Mouse (Mus musculus) heart, adult 18-20 months (tissue): Measurements from ENCODE around the gene Rit1. TPM values are rescaled to one million over a fixed set of nuclear protein-coding genes. Genes with fewer than 3 reads are reported as not detected.
A peak's percentile ranks its signal among the peaks of the same experiment; 100 is the strongest.
"Not testable (repeated sequence)": the region's sequence is repeated elsewhere in the genome, so short reads cannot be mapped to it uniquely, and the experiment has no call there.

Source experiments
- DNase-seq, 2 experiments: peaks; one replicate each; pipeline ENCODE4 v3.0.0; 2021 to 2022; ENCODE audit warnings: mixed read lengths in 1 of 2
- total RNA-seq, 2 experiments: library from RNA; stranded (reverse); gene quantifications; 2 replicates each; pipeline ENCODE4 v1.2.3; 2021

Rit1 gene
- total RNA-seq, 2 experiments from 2014 or later: 70.5 to 95.6 TPM

DNA sequence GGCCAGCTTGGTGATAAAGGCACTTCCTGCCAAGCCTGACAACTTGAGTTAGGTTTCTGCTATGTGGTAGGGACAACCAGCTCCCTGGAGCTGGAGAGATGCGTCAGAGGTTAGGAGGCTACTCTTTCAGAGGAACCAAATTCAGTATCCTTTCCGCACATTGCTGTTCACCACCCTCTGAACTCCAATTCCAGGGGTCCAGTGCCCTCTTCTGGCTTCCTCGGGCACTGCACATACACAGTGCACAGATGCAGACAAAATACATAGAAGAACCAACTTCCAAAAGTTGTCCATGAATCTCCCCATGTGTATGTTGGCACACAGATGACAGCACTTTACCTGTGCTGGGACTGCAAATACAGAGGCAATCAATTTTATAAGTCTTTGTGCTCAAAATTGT is 22.0 kb downstream of the Rit1 start:
- DNase-seq: peak; percentile 61 to 88

DNA sequence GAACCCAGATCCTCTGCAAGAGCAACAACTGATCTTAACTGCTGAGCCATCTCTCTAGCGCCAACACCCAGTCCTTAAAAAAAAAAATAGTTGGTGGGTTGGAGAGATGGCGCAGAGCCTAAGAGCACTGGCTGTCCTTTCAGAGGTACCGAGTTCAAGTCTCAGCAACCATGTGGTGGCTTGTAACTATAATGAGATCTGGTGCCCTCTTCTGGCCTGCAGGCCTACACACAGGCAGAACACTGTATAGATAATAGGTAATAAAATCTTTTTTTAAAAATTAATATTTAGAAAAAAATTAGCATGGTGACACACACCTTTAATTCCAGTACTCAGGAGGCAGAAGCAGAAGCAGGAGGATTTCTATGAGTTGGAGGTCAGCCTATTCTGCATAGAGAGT is 23.5 kb downstream of the Rit1 start:
- no peak for DNase-seq

DNA sequence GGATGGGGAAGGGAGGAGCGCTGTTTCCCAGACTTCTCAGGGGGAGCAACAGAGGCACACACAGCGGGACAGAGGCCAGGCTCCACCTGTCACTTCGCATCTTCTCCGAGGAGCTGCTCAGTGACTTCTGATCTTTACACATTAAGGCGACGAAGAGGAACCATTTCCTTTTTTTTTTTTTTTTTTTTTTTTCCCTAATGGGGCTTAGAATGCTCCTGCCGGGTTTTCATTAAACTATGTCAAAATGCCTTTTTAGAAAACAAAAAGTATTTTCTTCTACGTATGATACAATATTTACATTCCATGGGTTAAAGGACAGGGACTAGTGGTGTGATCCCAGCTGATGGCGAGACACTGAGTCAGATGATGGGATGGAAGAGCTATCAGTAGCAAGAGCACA is 28.9 kb downstream of the Rit1 start:
- DNase-seq: no peak

DNA sequence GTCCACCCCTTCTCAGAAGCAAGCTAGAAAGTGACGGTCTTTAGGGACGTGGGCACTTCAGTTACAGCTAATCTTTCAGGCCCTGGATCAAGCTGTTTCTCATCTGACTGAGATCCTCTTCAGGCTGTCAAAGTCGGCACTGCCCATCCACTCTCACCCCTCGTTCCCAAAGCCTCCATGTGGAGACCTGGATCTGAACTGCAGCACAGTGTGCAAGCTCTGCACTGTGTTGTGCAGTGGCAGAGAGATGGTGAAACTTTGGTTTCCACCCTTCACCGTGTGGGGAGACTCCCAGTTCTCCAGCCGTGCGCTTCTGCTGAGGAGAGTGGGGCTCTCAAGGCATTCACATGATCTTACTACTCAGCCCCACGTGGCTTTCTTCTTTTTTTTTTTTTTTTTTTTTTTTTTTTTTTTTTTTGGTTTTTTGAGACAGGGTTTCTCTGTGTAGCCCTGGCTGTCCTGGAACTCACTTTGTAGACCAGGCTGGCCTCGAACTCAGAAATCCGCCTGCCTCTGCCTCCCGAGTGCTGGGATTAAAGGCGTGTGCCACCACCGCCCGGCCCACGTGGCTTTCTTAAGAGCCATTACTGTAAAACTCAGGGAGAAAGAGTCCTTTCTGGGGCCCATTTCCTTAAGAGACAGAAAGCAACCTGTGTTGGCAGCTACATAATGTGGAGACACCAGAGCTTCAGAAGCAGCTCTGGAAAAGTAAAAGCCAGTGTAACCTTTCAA is 29.7 kb downstream of the Rit1 start:
- DNase-seq: peak in 1 of 2 experiments; percentile 20

DNA sequence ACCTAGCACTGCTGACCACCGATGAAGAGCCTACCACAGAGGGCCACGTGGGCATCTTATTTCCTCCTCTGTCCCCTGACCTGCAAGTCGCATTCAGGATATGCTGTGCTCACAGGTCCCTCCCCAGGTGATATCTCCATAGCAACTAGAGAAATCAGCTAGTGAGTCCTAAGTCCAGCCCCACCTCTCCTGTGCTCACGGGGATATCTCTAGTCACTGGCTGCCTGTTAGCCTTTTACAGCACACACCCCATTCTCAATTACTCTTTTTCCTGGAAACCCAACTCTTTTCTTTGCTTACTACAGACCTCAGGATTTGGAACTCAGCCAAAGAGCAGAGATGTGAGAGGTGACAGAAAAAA is 30.2 kb downstream of the Rit1 start:
- DNase-seq: no peak

DNA sequence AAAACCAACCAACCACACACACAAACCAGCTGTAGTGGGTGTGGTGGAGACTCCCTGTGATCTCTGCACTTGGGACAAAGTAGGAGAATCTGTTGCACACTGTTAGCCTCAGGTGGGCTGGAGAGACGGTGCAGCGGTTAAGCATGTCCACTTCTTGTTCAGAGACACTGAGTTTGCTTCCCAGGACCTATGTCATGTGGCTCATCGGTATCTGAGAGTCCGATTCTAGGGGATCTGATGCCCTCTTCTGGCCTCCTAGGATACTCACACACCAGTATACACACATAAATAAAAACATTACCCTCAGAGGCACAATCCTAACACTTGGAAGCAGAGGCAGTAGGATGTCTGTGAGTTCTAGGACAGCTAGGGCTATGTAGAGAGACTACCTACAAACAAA is 37.6 kb downstream of the Rit1 start:
- DNase-seq: no peak

DNA sequence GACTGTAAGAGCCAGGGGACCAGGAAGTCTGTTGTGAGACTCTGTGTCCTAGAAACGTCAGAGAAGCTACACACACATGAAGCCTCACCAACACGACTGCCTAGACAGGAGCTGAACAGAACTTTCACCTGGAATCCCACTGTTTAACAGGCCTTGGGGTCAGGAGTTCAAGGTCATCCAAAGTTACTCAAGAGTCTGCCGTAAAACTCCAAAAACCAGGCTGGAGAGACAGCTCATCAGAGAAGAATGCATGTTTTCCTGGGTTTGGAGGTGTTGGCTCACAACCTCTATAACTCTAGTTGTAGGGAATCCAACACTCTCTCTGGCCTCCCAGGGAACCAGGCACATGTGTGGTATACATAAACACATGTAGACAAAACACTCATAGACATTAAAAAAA is 38.9 kb downstream of the Rit1 start:
- DNase-seq: no peak

DNA sequence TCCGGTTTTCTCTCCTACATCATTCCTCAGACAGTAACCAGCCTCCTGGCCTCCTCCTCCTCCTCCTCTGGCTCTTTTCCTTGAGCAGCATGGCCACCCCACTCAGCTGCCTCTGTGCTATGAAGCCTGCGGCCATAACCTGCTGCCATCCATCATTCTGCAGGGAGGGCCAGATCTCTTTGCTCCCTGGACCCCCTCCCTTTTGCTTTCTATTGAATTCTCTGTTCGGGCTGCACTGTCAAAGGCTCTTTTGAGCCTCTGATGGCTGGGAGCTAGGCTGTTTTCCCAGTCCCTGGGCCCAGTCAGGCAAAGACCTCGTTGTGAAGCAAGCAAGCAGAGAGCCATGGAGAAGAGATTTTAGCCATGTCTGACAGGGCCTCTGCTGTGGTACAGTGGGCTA is 39.6 kb downstream of the Rit1 start:
- DNase-seq: no peak

DNA sequence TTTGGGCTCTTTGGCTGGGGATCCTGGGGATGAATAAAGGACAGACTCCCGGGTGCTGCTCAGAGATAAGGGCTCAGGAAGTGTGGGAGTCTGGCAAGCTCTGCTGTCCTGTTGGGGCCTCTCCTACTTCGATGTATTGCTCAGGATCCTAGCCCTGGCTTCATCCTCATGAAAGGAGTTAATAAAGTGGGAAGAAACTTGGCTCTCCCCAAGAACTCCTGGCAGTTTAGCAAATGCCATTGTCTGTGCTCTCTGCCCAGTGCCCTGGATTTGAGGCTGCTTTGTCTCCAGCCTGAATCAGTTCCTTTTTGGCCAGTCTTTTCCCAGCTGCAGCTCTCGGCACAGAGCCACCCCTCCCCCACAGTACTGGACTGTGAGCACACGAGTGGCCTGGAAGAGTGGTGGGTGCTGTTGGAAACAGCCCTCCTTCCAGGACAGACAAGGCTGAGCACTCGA is 41.4 kb downstream of the Rit1 start:
- DNase-seq: peak; percentile 78 to 83

DNA sequence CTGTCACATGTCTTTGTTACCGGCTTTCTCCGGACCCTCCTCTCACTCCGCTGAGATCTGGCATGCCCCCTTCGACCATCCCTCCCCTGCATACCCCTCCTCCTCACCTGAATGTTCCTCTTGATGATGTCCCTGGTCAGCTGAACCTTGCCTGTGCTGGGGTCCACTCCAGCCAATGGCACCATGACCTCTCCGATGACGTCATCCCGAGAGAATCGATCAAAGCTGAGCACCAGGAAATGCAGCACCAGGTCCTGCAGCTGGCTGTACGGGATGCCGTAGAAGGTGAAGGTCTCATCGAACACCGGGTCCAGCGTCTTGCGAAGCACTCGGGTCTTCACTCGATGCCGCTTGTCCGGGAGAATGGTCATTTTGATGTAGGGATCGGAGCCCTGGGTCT is 45.0 kb downstream of the Rit1 start:
- DNase-seq: no peak

DNA sequence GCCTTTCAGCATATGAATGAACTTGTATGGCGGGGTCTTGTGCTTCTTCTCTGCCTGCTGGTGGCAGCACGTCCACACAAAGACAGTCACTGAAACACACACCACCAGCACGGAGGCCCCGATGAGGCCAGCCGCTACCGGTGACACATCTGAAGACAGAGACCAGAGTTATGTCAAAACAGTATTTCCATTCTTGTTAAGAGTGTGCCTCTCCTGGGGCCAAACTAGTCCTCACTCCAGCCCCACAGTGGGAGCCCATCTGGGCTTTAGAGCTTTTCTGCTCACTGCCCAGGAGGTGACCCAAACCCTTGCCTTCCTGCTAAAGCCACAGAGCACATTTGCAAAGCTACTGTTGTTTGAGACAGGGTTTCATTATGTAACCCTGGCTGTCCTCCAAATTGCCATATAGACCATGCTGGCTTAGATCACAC is 45.8 kb downstream of the Rit1 start:
- no peak for DNase-seq

DNA sequence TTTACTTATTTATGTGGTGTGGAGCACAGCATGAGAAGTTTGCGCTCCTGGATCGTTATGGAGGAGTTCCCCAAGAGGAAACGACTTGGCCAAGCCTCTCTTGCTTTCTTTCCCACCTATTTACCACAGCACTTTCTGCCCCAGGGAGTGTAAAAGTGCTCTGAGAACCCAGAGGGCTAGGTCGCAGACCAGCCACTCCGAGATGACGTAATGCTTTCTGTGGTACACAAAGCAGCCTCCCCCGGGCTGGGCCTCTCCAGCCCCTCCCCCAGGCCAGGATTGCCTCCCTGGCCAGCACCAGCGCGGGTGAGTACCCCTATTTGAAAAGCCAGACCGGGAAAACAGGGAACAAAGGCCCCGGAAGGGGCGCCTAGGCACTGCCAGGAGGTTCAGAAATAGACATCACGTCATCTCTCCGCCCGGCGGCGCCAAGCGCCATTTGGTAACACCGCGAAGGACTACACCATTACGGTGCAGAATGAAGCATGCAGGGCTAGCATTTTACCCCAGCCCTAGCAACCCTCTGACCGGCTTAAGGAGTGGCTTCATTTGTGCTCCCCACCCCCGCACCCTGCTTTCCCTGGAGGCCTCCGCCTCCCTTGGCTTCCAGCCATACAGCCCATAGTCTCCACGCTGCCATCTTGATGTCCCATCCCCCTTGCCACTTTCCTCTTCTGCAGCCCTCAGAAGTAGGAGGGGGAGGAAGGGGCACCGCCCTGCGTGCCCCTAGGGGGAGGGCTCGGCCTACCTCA is 54.7 kb downstream of the Rit1 start:
- peak; percentile 65 to 68 for DNase-seq

DNA sequence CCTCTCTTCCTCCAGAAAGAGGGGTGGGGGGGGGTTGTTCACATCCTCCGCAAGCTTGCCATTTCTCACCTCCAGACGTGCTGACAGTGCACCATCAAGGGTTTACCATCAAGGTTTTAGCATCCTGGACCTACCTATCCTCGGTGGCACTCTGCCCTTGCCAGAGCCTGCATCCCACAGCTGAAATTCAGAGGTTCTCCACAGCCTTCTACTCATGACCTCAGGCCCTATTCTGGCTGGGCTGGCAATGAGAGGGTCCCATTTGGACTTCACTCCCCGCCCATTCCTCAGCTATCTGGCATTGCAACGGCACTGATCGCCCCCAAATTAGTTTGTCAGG is 55.3 kb downstream of the Rit1 start:
- not testable (repeated sequence) for DNase-seq

DNA sequence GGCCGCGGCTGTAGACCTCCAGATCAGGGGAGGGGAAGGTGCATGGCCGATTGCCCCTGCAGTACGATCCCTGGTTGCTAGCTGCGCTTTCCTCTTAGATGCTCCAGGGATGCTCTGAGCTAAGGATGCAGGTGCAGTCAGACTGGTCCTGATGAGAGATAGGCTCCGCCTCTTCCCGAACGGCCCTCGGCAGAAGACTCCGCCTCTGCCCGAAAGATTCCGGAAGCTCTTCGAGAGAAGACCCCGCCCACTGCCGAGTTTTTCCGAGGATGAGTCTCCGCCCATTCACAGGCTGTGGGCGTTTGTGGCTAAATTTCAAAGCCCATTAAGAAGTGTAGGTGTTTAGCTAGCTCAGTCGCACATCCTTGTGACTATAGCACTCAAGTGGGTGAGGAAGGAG is 55.8 kb downstream of the Rit1 start:
- DNase-seq: peak; percentile 92 to 93

DNA sequence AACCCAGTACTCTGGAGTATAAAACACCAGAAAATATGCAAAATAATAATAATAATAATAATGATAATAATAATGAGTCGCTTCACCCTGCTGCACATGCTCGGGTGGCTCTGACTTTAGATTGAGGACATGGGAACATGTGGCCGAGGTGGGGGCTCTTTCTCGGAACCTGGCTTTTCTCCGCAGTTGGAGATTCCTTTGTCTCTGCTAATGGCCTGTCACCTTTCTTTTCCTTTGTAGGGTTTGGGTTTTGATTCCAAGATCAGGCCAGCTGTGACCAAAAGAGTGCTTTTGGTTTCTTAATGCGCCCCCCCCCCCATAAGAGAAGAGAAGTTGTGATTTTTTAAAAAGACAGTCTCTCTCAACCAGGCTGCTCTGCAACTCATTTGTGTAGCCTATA is 56.5 kb downstream of the Rit1 start:
- not testable (repeated sequence) for DNase-seq

DNA sequence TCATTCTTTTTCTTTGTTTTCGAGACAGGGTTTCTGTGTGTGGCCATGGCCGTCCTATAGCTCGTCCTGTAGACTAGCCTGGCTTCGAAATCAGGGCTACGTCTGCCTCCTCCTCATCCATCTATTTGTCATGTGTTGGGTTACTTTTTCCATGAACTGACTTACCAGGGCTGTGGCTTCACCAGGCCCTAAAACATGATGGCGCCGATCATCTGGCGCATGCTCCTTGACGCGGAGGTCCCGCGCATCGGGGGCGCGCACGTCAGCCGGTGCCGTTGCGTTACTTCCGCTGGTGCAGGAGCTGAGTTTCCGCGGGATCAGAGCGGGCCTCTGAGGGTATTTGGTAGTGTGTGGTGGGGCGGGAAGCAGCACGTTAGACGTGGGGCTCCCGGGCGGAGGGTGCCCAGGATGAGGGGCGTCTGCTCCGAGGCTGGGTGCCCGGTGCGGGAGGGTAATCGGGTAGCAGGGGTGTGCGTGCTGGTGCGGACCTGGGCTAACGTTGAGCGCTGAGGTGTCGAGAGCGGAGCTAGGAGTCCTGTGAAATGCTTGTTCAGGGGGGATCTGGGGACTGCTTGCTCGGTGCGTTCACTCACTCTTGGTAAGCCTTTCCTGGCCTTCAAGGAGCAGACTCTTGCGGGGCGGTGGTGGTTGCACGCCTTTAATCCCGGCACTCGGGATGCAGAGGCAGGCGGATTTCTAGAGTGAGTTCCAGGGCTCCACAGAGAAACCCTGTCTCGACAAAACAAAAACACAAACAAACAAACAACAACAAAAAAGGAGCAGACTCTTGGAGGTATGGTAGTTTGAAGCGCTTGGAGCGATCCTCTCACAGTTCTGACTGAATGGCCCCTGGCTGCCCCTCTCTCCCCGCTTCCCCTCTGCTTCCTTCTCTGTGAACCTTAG is 58.6 kb downstream of the Rit1 start, which contains the start of gene Syt11:
Syt11 (minus strand) TSS at position 226 of the 903 bp plus-strand sequence.
- DNase-seq: peak; percentile 18 to 55

Other genes starting within 250 kb of the Rit1 start
- 100 to 1,000 TPM; 113 to 129 TPM for gene Lmna, start 206.9 kb upstream of the Rit1 start, total RNA-seq
- under 1 TPM; 0.26 to 0.35 TPM for gene Mex3a, start 184.4 kb upstream of the Rit1 start, total RNA-seq
- gene Rab25, start 168.5 kb upstream of the Rit1 start, total RNA-seq: under 1 TPM in 1 of 2 experiments, not detected in 1; 0.26 TPM
- gene Lamtor2, start 163.8 kb upstream of the Rit1 start, total RNA-seq: 100 to 1,000 TPM; 102 to 104 TPM
- gene Ubqln4, start 163.1 kb upstream of the Rit1 start, total RNA-seq: 10 to 100 TPM; 72.4 to 78.7 TPM
- gene Ssr2, start 141.0 kb upstream of the Rit1 start, total RNA-seq: 10 to 100 TPM; 60.8 to 65.5 TPM
- 10 to 100 TPM; 32.3 to 32.9 TPM for gene Arhgef2, start 110.9 kb upstream of the Rit1 start, total RNA-seq
- gene Rxfp4, start 63.7 kb upstream of the Rit1 start, total RNA-seq: not detected
- 10 to 100 TPM; 25.7 to 26.3 TPM for gene Khdc4, start 31.0 kb upstream of the Rit1 start, total RNA-seq
- 1 to 10 TPM; 5.4 to 8.0 TPM for gene Syt11, start 58.3 kb downstream of the Rit1 start, total RNA-seq
- 10 to 100 TPM; 20.0 to 21.6 TPM for gene Gon4l, start 118.4 kb downstream of the Rit1 start, total RNA-seq
- gene Msto1, start 197.2 kb downstream of the Rit1 start, total RNA-seq: 10 to 100 TPM; 12.9 to 13.4 TPM
- 10 to 100 TPM; 37.3 to 40.2 TPM for gene Ash1l, start 233.8 kb downstream of the Rit1 start, total RNA-seq
- 100 to 1,000 TPM; 146 to 156 TPM for gene Dap3, start 234.3 kb downstream of the Rit1 start, total RNA-seq